Mouse (Mus musculus) liver, embryonic 14.5 days (tissue): Measurements from ENCODE around the gene Aifm3. TPM values are rescaled to one million over a fixed set of nuclear protein-coding genes. Genes with fewer than 3 reads are reported as not detected.

Experiments used
- ATAC-seq: fragments of 200-750 bp; cut with Nextera tagmentation; 2 replicates; pipeline ENCODE4 v1.8.0; 2017; ENCODE audit warnings: moderate number of reproducible peaks, mild to moderate bottlenecking, moderate library complexity; ENCODE audit not compliant: insufficient read depth
- DNase-seq, 3 experiments: peaks; one replicate each; pipeline ENCODE4 v3.0.0-alpha.2; 2012 to 2013; ENCODE audit warnings: low read depth in 3 of 3, low spot score in 3 of 3
- H3K27ac ChIP-seq: fragments of 300-500 bp; sonication (generic); 2 replicates; pipeline ENCODE4 v1.5.1; 2014; ENCODE audit warnings: moderate library complexity, mild to moderate bottlenecking, control low read depth, inconsistent platforms
- H3K27me3 ChIP-seq: fragments of 300-500 bp; sonication (generic); 2 replicates; pipeline ENCODE4 v1.6.1; 2014; ENCODE audit warnings: mild to moderate bottlenecking, low read length, moderate library complexity; ENCODE audit not compliant: control insufficient read depth, insufficient read depth
- H3K36me3 ChIP-seq: fragments of 300-500 bp; sonication (generic); replicated peaks from 2 replicates; pipeline ENCODE4 v1.6.1; 2014; ENCODE audit warnings: low read depth; ENCODE audit not compliant: control insufficient read depth, insufficient read depth
- H3K4me1 ChIP-seq, 2 experiments: fragments of 200-500 bp in 1 of 2; fragments of 300-500 bp in 1 of 2; sonication (generic) in 1 of 2; replicated peaks; 2 replicates each; pipeline ENCODE4 v1.6.1; 2012 to 2014; ENCODE audit warnings: antibody characterized with exemption in 1 of 2, inconsistent platforms in 1 of 2, low read length in 1 of 2; ENCODE audit not compliant: control insufficient read depth in 2 of 2, insufficient read depth in 2 of 2
- H3K4me2 ChIP-seq: fragments of 300-500 bp; sonication (generic); 2 replicates; pipeline ENCODE4 v1.6.1; 2014; ENCODE audit warnings: low read depth, mild to moderate bottlenecking, control low read depth, moderate library complexity
- H3K4me3 ChIP-seq, 2 experiments: fragments of 200-500 bp in 1 of 2; fragments of 300-500 bp in 1 of 2; sonication (generic) in 1 of 2; 2 replicates each; pipeline ENCODE4 v1.5.1; 2012 to 2014; ENCODE audit warnings: low read depth in 2 of 2, low read length in 2 of 2, mild to moderate bottlenecking in 2 of 2, control low read depth in 1 of 2, inconsistent platforms in 1 of 2, moderate library complexity in 1 of 2; ENCODE audit not compliant: insufficient read depth in 1 of 2
- H3K9ac ChIP-seq: fragments of 300-500 bp; sonication (generic); replicated peaks from 2 replicates; pipeline ENCODE4 v1.6.1; 2014; ENCODE audit warnings: mild to moderate bottlenecking, control low read depth, moderate library complexity
- H3K9me3 ChIP-seq: fragments of 300-500 bp; sonication (generic); 2 replicates; pipeline ENCODE4 v1.6.1; 2016; ENCODE audit warnings: low read length, mixed read lengths; ENCODE audit not compliant: control insufficient read depth
- CTCF ChIP-seq: IDR thresholded peaks from 2 replicates; pipeline ENCODE4 v1.5.1; 2016; ENCODE audit warnings: antibody characterized with exemption, low read depth, control low read depth
- EP300 ChIP-seq: IDR thresholded peaks from 2 replicates; pipeline ENCODE4 v1.6.1; 2016; ENCODE audit warnings: antibody characterized with exemption, low read depth
- WGBS: fragments of 180-500 bp; shearing (Covaris S2); extraction: QIAGEN DNeasy Blood & Tissue Kit; methylation state at CpG from one replicate; pipeline ENCODE4 v1.1.7; 2014; ENCODE audit not compliant: insufficient replicate concordance; 5-methylcytosine and 5-hydroxymethylcytosine counted together
- polyA plus RNA-seq, 2 experiments: library from polyadenylated mRNA; depleted of rRNA in 1 of 2; stranded (reverse) in 1 of 2; unstranded in 1 of 2; fragments of >200 nt; fragmentation: Nextera tagmentation in 1 of 2; extraction: Ambion mirVana in 1 of 2; gene quantifications; 2 replicates each; pipeline versions ENCODE4 v1.2.1 to v1.2.3; 2012 to 2014

Gene Aifm3
- polyA plus RNA-seq, 2 experiments: 0.53 to 1.3 TPM

DNA sequence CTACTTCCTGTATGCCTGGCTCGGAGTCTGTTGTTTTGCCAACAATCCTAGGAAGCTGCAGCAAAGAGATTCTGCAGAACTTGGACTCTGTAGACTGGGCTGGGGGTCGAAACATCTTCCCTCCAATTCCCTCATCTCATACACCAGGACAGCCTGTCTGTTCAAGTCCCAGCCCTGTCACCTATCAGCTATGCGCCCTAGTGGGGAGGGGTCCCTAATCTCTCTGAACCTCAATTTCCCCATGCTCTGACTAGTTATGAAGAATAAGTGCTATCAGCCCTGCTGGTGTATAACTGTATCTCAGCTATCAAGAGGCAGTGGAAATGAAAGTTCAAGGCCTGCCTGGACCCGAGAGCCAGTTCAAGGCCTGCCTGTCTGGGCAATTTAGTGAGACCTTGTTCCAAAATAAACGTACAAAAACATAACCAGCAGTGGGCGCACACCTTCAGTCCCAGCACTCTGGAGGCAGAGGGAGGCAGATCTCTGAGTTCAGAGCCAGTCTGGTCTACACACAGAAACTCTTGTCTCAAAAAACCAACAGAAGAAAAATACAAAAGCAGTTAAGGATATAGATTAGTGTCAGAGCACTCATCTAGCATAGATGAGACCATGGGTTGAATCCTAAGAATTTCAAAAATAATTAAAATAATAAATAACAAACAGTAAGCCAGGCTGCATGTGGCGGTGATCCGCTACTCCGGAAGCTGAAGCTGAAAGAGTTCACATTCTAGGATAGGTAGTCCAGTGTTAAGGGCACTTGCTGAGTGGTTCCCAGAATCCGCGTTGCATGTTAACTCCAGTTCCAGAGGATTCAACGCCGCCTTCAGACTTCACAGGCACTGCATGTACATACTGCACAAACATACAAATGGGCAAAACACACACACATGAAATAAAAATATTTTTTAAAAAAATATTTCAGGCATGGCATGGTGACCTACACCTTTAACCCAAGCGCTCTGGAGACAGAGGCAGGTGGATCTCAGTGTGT lies 638 bp upstream of the Aifm3 start:
- ATAC-seq: 0 out of 2 replicates have a peak, but pooled peaks have one; percentile 1
- Histone ChIP-seq H3K27me3 (peaks cover 7% of the 10 kb centered on the region; the same call in 1 of the 2 replicates), H3K4me3 (peak overlapping the region in 1 of 2 experiments; percentile 58; a peak in 2 of 4 replicates), H3K4me1 (0 out of 4 replicates have a peak, but pooled peaks cover 0 to 2% of the 10 kb centered on the region in 2 experiments), H3K36me3 (peaks cover 19% of the 10 kb centered on the region), H3K9me3 (no peaks in the 10 kb centered on the region), H3K27ac (no peak overlapping the region), H3K4me2 (peak overlapping the region; percentile 84), H3K9ac (no peak overlapping the region)
- TF ChIP-seq CTCF (peak; percentile 47), EP300 (no peak)
- 50% methylated on average over 14 of the region's 14 CpGs for WGBS
- no peak for DNase-seq

DNA sequence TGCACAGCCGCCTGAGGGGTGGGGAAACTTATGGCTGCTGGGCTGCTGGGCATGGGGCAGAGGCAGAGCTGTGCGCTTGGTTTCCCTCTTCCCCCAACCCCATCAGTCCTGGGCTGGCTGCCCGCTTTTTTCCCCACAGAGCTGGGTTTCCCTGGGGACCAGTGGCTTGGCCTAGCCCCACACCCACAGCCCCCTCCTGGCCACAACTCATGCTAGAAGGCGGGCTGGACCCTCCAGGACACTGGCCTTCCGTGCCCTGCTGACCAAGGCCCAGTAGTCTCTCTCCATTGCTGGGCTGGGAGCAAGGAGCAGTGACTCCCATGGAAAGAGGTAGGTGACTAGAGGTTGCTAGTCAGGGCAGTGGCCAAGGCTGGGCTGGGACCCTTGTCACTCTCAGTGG lies 1.7 kb downstream of the Aifm3 start:
- 70% methylated on average over 5 of the region's 5 CpGs for WGBS
- no peak for TF ChIP-seq CTCF
- TF ChIP-seq EP300: no peak
- H3K4me1 ChIP-seq: 0 out of 4 replicates have a peak, but pooled peaks cover 0 to 2% of the 10 kb centered on the region in 2 experiments
- DNase-seq (no peak), ATAC-seq (no peak)
- H3K9me3 ChIP-seq: no peaks in the 10 kb centered on the region
- no peaks in the 10 kb centered on the region; the same call in 1 of the 2 replicates for H3K36me3 ChIP-seq
- no peak overlapping the region for H3K9ac ChIP-seq
- H3K4me3 ChIP-seq: no peak overlapping the region
- H3K4me2 ChIP-seq: no peak overlapping the region
- H3K27ac ChIP-seq: no peak overlapping the region
- peaks cover 7% of the 10 kb centered on the region; the same call in 1 of the 2 replicates for H3K27me3 ChIP-seq

DNA sequence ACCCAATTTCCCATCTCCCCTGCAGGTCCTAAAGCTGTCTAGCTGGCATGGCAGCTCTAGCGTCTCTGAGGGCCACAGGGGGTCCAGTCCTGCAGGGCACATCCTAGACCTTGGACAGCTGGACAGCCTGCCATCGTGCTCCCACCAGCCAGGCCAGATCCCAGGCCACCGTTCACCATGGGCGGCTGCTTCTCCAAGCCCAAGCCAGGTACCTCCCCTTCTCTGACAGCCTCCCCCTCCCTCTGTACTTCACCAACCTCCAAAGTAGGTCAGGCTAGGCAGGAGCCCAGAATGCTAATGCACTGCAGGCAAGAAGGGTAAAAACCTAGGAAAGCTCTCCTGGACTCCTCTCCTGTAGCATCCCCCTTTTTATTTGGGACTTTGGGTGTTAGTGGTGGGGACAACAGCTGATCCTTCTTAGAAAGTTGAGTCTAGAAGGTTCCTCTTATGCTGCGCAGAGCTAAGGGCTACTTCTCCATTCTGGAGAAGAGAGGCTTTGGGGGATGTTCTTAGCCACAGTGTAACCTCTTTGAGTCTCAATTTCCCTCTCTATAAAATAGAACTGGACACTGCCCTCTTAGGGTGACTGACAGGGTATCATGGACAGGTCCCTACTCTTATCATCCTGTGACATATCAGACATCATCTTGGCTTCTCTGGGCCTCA lies 2.6 kb downstream of the Aifm3 start:
- ATAC-seq: no peak
- H3K27me3 ChIP-seq: peaks cover 7% of the 10 kb centered on the region; the same call in 1 of the 2 replicates
- H3K4me3 ChIP-seq: no peak overlapping the region
- H3K27ac ChIP-seq: no peak overlapping the region
- 0 out of 4 replicates have a peak, but pooled peaks cover 0 to 2% of the 10 kb centered on the region in 2 experiments for H3K4me1 ChIP-seq
- DNase-seq: no peak
- 37% methylated on average over 5 of the region's 5 CpGs for WGBS
- no peak overlapping the region for H3K9ac ChIP-seq
- H3K9me3 ChIP-seq: no peaks in the 10 kb centered on the region
- H3K36me3 ChIP-seq: no peaks in the 10 kb centered on the region
- no peak for TF ChIP-seq EP300
- TF ChIP-seq CTCF: no peak
- no peak overlapping the region for H3K4me2 ChIP-seq

DNA sequence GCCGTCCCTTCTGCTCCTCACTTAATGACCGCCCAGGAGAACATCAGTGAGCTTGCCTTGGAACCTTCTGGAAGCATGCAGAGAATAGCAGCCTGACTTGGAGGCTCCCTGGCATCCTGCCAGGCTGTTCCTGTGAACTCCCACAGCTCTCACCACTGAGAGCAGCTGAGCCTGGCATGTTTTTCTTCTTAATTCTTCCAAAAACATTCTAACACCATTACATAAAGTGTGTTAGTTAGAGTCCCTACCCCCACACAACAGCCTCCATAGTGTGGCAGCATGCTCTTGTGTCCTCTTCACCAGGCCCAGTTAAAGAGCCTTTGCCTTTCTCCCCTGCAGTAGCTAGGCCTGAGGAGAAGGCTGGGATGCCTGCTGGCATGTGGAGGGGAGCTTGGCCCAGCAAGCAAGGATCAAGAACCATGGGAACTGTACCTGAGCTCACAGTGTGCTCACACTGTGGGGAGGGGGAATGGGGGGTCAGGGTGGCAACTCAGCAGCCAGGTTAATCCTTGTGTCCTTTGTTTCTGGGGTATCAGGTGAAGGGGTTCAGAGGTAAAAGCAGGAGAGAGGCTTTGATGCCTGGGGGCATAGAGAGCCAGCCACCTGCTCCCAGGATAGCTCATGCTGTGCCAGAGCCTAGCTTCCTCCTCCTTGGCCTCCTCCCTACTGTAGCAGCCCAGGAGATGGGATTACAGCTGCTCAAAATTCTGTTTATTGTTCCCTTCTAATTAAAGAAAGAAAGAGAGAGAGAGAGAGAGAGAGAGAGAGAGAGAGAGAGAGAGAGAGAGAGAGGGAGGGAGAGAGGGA lies 7.3 kb downstream of the Aifm3 start:
- no peaks in the 10 kb centered on the region for H3K36me3 ChIP-seq
- H3K9ac ChIP-seq: no peak overlapping the region
- H3K4me1 ChIP-seq: peaks cover 0 to 2% of the 10 kb centered on the region in 2 experiments; a peak in 1 of 4 replicates
- no peak overlapping the region for H3K27ac ChIP-seq
- 64% methylated on average over 2 of the region's 2 CpGs for WGBS
- H3K4me2 ChIP-seq: no peak overlapping the region
- DNase-seq (no peak), ATAC-seq (no peak)
- H3K27me3 ChIP-seq: no peaks in the 10 kb centered on the region
- no peak overlapping the region for H3K4me3 ChIP-seq
- no peaks in the 10 kb centered on the region for H3K9me3 ChIP-seq
- TF ChIP-seq EP300 (no peak), CTCF (no peak)
